Mouse (Mus musculus) testis, adult 2 months (tissue): Measurements from ENCODE around the gene Olfr9.

Experiments used
- CTCF ChIP-seq: fragments of 200-500 bp; IDR thresholded peaks from 2 replicates; pipeline ENCODE4 v1.5.1; 2012; ENCODE audit warnings: low read depth, mild to moderate bottlenecking, inconsistent platforms, low read length, moderate library complexity; ENCODE audit not compliant: control insufficient read depth, insufficient read depth, insufficient replicate concordance
- POLR2A ChIP-seq: fragments of 200-500 bp; IDR thresholded peaks from 2 replicates; pipeline ENCODE4 v1.6.1; 2012; ENCODE audit warnings: low read depth, mild to moderate bottlenecking, inconsistent platforms, low read length, moderate library complexity; ENCODE audit not compliant: control insufficient read depth

DNA sequence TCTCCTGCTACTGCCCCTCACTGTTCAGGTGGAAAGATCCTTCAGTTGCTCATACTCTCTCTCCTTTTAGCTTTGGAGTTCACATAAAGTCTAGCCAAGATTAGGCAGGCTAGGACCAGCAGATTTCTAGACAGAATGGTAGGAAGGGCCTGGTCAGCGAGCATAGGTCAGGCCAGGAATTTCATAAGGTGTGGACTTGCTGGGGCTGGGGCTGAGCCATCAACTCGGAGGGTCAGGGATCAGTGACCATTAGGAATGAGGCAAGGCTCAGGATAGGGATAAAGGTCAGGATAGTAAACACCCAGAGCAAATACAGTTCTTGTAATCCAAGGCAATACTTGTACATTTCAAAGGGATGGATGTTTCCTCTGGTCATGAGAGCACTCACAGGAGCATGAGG lies 24.3 kb upstream of the Olfr9 start:
- TF ChIP-seq CTCF (no peak), POLR2A (no peak)
